Mouse (Mus musculus): ENCODE measurements at regions not wholly inside any gene's neighbourhood (a gene's known extent, or its start where the extent isn't known, plus 50 kb on each side); places are given as distances from the start of the nearest gene placed in this dataset.
"Not testable (repeated sequence)": the region's sequence is repeated elsewhere in the genome, so short reads cannot be mapped to it uniquely, and the experiment has no call there.

DNA sequence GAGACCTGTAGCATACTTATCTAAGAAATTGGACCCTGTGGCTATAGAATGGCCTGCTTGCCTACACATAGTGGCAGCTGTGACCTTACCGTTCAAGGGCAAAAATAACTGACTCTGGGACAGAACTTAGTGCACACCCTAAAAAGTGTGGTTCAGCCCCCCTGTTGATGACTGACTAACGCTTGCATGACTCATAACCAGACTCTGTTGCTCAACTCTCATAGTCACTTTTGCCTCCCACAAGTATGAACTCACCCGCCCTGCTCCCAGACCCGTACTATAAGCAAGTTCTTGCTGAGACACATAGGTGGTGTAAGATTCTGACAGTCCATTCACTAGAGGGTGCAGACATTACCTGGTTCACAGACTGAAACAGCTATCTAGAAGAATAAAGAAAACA is 424.3 kb upstream of the Cntn5 start:
- no peak overlapping the region for H3K4me2 ChIP-seq
- H3K9ac ChIP-seq = no peak overlapping the region
- H3K27ac ChIP-seq = no peak overlapping the region
- no peak overlapping the region for H3K4me3 ChIP-seq (replicated peaks)
- H3K9me3 ChIP-seq = no peaks in the 10 kb centered on the region
- H3K36me3 ChIP-seq (replicated peaks) = no peaks in the 10 kb centered on the region
- no peaks in the 10 kb centered on the region for H3K4me1 ChIP-seq
- 88% methylated on average over 4 of the region's 4 CpGs for WGBS
- ATAC-seq (ENCODE audit: low FRiP score) = no peak
- no peaks in the 10 kb centered on the region for H3K27me3 ChIP-seq

- 92% methylated on average over 1 of the region's 1 CpGs for WGBS
- H3K4me1 ChIP-seq = no peaks in the 10 kb centered on the region
- H3K27ac ChIP-seq = no peak overlapping the region
- no peak overlapping the region for H3K4me2 ChIP-seq
- H3K27me3 ChIP-seq = no peaks in the 10 kb centered on the region
- H3K9ac ChIP-seq = no peak overlapping the region
- H3K36me3 ChIP-seq (replicated peaks) = no peaks in the 10 kb centered on the region
- H3K9me3 ChIP-seq = no peaks in the 10 kb centered on the region; the same call in 1 of the 2 replicates
- no peak overlapping the region for H3K4me3 ChIP-seq (replicated peaks)
- ATAC-seq (ENCODE audit: low FRiP score) = no peak
Measured at GRCm38 (mm10) chr9:11317221-11317620, 412.6 kb upstream of the Cntn5 start.

DNA sequence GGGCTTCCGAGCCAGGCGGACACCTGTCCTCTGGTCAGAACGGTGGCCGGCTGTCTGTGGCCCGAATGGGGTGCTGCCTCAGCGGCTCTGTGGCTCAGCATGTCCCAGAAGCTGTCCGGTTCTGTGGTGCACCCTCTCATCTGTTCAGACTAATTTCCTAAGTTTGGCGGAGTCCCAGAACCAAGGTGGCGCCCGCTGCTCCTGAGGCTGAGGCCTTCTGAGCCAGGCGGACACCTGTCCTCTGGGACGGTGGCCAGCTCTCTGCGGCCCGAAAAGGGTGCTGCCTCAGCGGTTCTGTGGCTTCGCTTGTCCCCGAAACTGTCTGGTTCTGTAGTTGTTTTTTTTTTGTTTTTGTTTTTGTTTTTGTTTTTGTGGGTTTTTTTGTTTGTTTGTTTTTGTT is 392.5 kb upstream of the Cntn5 start:
- not testable (repeated sequence) for H3K4me2 ChIP-seq; H3K27me3 ChIP-seq; ATAC-seq (ENCODE audit: low FRiP score); H3K4me3 ChIP-seq (replicated peaks); H3K9me3 ChIP-seq; H3K4me1 ChIP-seq; H3K36me3 ChIP-seq (replicated peaks); H3K27ac ChIP-seq; H3K9ac ChIP-seq
- WGBS = 94% methylated on average over 17 of the region's 17 CpGs

DNA sequence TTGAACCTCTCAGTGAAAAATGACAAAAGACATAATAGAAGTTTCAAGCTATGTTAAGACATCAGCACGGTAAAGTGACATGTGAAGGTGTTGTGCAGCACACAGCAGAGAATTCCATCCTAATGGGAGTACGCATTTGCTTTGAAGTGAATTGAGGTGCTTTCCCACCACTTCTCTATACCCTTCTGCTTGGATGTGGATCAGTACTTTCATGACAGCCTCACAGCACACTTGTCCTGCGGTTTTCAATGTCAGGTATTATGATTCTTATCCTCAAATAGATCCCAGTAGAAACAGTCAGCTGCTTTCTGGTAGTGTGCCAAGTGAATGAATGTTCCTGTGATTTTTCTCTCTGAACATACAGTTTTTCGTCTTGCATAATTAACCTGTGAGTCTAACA is 380.6 kb upstream of the Cntn5 start:
- Histone ChIP-seq H3K4me3 (replicated peaks) (no peak overlapping the region), H3K4me1 (no peaks in the 10 kb centered on the region), H3K27ac (no peak overlapping the region), H3K4me2 (no peak overlapping the region), H3K9ac (no peak overlapping the region), H3K9me3 (no peaks in the 10 kb centered on the region), H3K36me3 (replicated peaks) (no peaks in the 10 kb centered on the region), H3K27me3 (no peaks in the 10 kb centered on the region)
- ATAC-seq (ENCODE audit: low FRiP score) = no peak
- WGBS = 79% methylated on average over 4 of the region's 4 CpGs

- ATAC-seq (ENCODE audit: low FRiP score) = no peak
- Histone ChIP-seq H3K4me1 (no peaks in the 10 kb centered on the region), H3K9ac (no peak overlapping the region), H3K36me3 (replicated peaks) (no peaks in the 10 kb centered on the region), H3K9me3 (no peaks in the 10 kb centered on the region), H3K4me2 (no peak overlapping the region), H3K4me3 (replicated peaks) (no peak overlapping the region), H3K27me3 (no peaks in the 10 kb centered on the region), H3K27ac (no peak overlapping the region)
- 76% methylated on average over 1 of the region's 1 CpGs for WGBS
Measured at GRCm38 (mm10) chr9:11284549-11284948, 380.0 kb upstream of the Cntn5 start.

GRCm38 (mm10) chr9:11279409-11280127 is 375.0 kb upstream of the Cntn5 start:
- no peaks in the 10 kb centered on the region for H3K27me3 ChIP-seq
- no peak overlapping the region for H3K4me3 ChIP-seq (replicated peaks)
- 0 out of 2 replicates have a peak, but pooled peaks cover 6% of the 10 kb centered on the region for H3K9me3 ChIP-seq
- no peak overlapping the region for H3K4me2 ChIP-seq
- no peak overlapping the region for H3K9ac ChIP-seq
- H3K27ac ChIP-seq = no peak overlapping the region
- H3K4me1 ChIP-seq = no peaks in the 10 kb centered on the region
- H3K36me3 ChIP-seq (replicated peaks) = no peaks in the 10 kb centered on the region
- 57% methylated on average over 5 of the region's 5 CpGs for WGBS
- ATAC-seq (ENCODE audit: low FRiP score) = peak; percentile 36; the same call in 1 of the 2 replicates

DNA sequence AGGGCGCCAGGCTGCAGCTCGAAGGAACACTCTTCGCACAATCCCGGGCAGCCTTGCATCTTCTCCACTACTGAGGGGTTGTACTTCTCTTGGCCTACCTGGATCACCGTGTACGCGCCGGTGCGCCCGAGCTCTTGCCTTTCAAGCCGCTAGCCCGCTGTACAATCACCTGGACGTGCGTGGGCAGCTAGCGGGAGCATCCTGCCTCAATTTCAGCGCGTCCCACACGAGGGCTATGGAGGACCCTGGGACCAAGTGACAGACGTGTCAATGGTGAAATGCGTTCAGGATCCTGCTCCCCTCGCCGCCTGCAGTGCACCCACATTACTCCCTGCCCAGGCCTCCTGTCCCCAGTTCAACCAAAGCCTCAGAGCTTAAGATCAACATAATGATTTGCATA is 373.2 kb upstream of the Cntn5 start:
- Histone ChIP-seq H3K27ac (no peak overlapping the region), H3K9me3 (0 out of 2 replicates have a peak, but pooled peaks cover 6% of the 10 kb centered on the region)

GRCm38 (mm10) chr9:11276966-11277365 is 372.4 kb upstream of the Cntn5 start:
- ATAC-seq (ENCODE audit: low FRiP score) = no peak
- Histone ChIP-seq H3K9ac (no peak overlapping the region), H3K4me2 (no peak overlapping the region), H3K27ac (no peak overlapping the region), H3K9me3 (0 out of 2 replicates have a peak, but pooled peaks cover 6% of the 10 kb centered on the region), H3K4me1 (no peaks in the 10 kb centered on the region), H3K27me3 (no peaks in the 10 kb centered on the region), H3K36me3 (replicated peaks) (no peaks in the 10 kb centered on the region), H3K4me3 (replicated peaks) (no peak overlapping the region)
- WGBS = 85% methylated on average over 4 of the region's 4 CpGs

More for the DNA sequence above, 373.2 kb upstream of the Cntn5 start:
- H3K4me2 ChIP-seq = no peak overlapping the region
- no peaks in the 10 kb centered on the region for H3K4me1 ChIP-seq
- no peaks in the 10 kb centered on the region for H3K27me3 ChIP-seq
- no peaks in the 10 kb centered on the region for H3K36me3 ChIP-seq (replicated peaks)
- WGBS = 96% methylated on average over 22 of the region's 22 CpGs
- H3K9ac ChIP-seq = no peak overlapping the region
- no peak for ATAC-seq (ENCODE audit: low FRiP score)
- H3K4me3 ChIP-seq (replicated peaks) = no peak overlapping the region

- 75% methylated on average over 1 of the region's 1 CpGs for WGBS
- Histone ChIP-seq H3K27me3 (no peaks in the 10 kb centered on the region), H3K9ac (no peak overlapping the region), H3K4me1 (no peaks in the 10 kb centered on the region), H3K27ac (no peak overlapping the region), H3K4me3 (replicated peaks) (no peak overlapping the region), H3K4me2 (no peak overlapping the region), H3K36me3 (replicated peaks) (no peaks in the 10 kb centered on the region), H3K9me3 (no peaks in the 10 kb centered on the region)
- no peak for ATAC-seq (ENCODE audit: low FRiP score)
Measured at GRCm38 (mm10) chr9:11256848-11257247, 352.3 kb upstream of the Cntn5 start.

- Histone ChIP-seq H3K27ac (no peak overlapping the region), H3K27me3 (no peaks in the 10 kb centered on the region), H3K4me2 (no peak overlapping the region), H3K4me3 (replicated peaks) (no peak overlapping the region), H3K9ac (no peak overlapping the region), H3K36me3 (replicated peaks) (no peaks in the 10 kb centered on the region), H3K9me3 (no peaks in the 10 kb centered on the region), H3K4me1 (no peaks in the 10 kb centered on the region)
- WGBS = 82% methylated on average over 6 of the region's 6 CpGs
- no peak for ATAC-seq (ENCODE audit: low FRiP score)
Measured at GRCm38 (mm10) chr9:11206829-11207228, 302.3 kb upstream of the Cntn5 start.

- no peaks in the 10 kb centered on the region for H3K36me3 ChIP-seq (replicated peaks)
- no peak overlapping the region for H3K4me2 ChIP-seq
- no peaks in the 10 kb centered on the region for H3K4me1 ChIP-seq
- ATAC-seq (ENCODE audit: low FRiP score) = no peak
- no peaks in the 10 kb centered on the region for H3K27me3 ChIP-seq
- H3K27ac ChIP-seq = no peak overlapping the region
- no peaks in the 10 kb centered on the region for H3K9me3 ChIP-seq
- H3K9ac ChIP-seq = no peak overlapping the region
- H3K4me3 ChIP-seq (replicated peaks) = no peak overlapping the region
Measured at GRCm38 (mm10) chr9:11206267-11206666, 301.7 kb upstream of the Cntn5 start.

- Histone ChIP-seq H3K27me3 (no peaks in the 10 kb centered on the region), H3K9ac (no peak overlapping the region), H3K36me3 (replicated peaks) (no peaks in the 10 kb centered on the region), H3K4me1 (no peaks in the 10 kb centered on the region), H3K27ac (no peak overlapping the region), H3K9me3 (no peaks in the 10 kb centered on the region), H3K4me3 (replicated peaks) (no peak overlapping the region), H3K4me2 (no peak overlapping the region)
- 13% methylated on average over 2 of the region's 2 CpGs for WGBS
- ATAC-seq (ENCODE audit: low FRiP score) = no peak
Measured at GRCm38 (mm10) chr9:11192183-11192582, 287.6 kb upstream of the Cntn5 start.

- Histone ChIP-seq H3K27me3 (no peaks in the 10 kb centered on the region), H3K9ac (no peak overlapping the region)
- WGBS = 72% methylated on average over 1 of the region's 1 CpGs
Measured at GRCm38 (mm10) chr9:11145799-11146198, 241.2 kb upstream of the Cntn5 start.

More at GRCm38 (mm10) chr9:11145799-11146198, 241.2 kb upstream of the Cntn5 start:
- no peak for ATAC-seq (ENCODE audit: low FRiP score)
- no peaks in the 10 kb centered on the region for H3K4me1 ChIP-seq
- no peak overlapping the region for H3K4me3 ChIP-seq (replicated peaks)
- no peak overlapping the region for H3K27ac ChIP-seq
- H3K9me3 ChIP-seq = no peaks in the 10 kb centered on the region
- no peaks in the 10 kb centered on the region for H3K36me3 ChIP-seq (replicated peaks)
- H3K4me2 ChIP-seq = no peak overlapping the region
